Mouse (Mus musculus): ENCODE results near the gene Gpatch2. TPM values are rescaled to one million over a fixed set of nuclear protein-coding genes. Genes with fewer than 3 reads are reported as not detected.

The Gpatch2 gene
- 10 to 100 TPM; 22.9 to 26.3 TPM for total RNA-seq (2021)
- long read RNA-seq, experiment 1, full-length matches to known transcripts = 2 of 6 reads
- long read RNA-seq, experiment 1, partial matches to known transcripts = 4 of 6 reads
- long read RNA-seq, experiment 1, other reads (novel, unspliced or antisense) = 0 of 6 reads
- long read RNA-seq, experiment 2, full-length matches to known transcripts = 2 of 3 reads
- long read RNA-seq, experiment 2, partial matches to known transcripts = 1 of 3 reads
- long read RNA-seq, experiment 2, other reads (novel, unspliced or antisense) = 0 of 3 reads

DNA sequence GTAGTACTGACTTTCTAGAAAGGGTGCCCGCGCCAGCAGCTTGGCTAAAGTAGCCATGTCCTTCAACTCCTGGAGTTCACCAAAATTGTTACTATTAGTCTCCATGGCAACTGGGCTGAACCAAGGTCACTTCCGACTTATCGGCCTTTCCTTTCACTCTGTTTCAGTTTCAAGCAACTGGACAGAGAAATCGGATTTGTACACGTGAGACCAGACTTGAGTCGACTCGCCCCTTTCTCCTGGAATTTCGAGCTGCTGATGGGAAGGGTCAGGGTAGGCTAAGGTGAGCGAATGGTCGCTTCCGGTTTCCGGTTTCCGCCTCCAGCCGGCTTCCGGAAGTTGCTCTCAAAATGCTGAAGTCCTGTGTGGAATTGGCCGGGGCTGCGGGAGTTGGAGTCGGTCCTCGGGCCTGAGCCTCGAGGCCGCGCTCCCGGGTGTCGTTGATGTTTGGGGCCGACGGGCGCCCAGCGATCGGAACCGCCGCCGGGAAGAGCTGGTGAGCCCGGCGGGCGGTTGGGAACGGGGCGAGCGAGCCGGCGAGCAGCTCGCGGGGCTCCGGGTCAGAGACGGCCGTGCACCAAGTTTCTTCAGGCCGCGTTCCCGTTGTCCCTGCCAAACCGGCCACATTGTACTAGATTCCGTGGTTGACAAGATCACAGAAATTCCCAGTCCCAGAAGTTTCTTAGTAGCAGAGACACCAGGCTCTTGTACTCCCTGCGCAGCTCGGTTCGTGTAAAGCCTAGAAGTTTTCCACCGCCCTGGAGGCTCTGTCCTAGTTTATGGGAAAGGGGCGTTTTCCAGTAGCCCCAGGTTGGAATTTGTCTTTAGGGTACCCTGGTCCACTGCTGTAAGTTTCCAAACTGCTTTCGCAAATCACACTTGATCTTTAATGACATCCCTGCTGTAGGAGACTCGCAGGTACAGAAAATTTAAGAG lies at the start of gene Gpatch2, which contains the start of gene Spata17:
Gene Gpatch2, plus strand, starts transcription at position 328 of the 936 bp plus-strand sequence.
Gene Spata17, minus strand, starts transcription at position 285 of the 936 bp plus-strand sequence.
- peak; percentile 83 to 88 for DNase-seq

DNA sequence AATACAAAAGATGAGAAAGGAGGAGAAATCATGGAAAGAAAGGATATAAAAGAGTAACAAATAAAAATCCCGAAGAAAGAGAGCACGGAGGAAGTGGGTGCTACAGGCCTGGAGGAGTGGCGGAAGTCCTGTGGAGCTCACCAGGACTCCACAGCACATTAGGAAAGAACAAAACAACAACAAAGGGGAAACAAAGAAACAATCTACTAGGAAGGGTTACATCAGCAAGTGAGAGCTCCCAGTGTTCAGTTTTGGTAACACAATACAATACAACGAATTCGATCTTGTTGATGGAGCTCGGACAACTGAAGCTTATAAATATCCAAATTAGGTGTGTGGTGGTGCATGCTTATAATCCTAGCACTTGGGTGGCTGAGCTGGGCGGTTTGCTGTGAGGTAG lies 45.7 kb upstream of the Gpatch2 start:
- no peak for DNase-seq

GRCm38 (mm10) chr1:187170361-187170760 lies 44.9 kb upstream of the Gpatch2 start:
- no peak for DNase-seq

- DNase-seq = no peak
Observed at GRCm38 (mm10) chr1:187175991-187176390, 39.3 kb upstream of the Gpatch2 start.

DNA sequence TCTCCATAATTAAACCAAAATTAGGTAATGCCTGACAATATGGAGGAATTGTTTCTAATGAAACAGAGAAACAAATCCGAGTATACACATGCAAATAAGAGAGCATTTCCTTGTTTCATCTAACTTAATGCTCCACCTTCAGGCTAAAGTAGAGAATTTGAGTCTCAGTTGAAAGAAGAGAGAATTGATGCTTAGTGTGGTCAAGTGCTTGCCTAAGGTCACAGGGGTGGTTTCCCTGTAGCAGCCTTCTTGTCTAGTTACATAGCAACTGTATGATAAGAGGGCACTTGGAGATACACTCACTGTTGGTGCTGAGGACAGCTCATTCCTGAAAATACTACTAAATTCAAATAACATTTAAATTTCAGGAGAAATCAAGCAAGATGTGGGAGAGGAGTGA lies 36.8 kb upstream of the Gpatch2 start:
- DNase-seq = no peak

GRCm38 (mm10) chr1:187205506-187205905 lies 9.8 kb upstream of the Gpatch2 start:
- DNase-seq = no peak

DNA sequence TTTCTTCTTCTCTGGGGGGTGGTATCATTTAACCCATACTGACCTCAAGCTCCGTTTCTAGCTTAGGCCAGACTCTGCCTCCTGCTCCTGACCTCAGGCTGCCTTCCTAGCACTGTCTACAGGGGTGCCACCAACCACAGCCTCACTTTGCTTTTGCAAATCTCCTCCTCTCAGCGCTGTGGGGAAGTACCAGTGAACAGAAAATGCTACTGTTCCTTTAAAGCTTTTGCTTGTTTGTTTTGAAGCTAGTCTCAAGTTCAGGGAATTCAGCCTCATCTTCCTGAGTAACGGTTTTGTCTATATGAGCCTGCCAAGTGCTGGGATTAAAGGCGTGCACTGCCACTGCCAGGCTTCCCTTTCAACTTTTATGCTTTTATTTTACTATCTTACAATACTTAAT lies 5.8 kb upstream of the Gpatch2 start:
- DNase-seq = no peak

GRCm38 (mm10) chr1:187210736-187211135 lies 4.6 kb upstream of the Gpatch2 start:
- DNase-seq = no peak

DNA sequence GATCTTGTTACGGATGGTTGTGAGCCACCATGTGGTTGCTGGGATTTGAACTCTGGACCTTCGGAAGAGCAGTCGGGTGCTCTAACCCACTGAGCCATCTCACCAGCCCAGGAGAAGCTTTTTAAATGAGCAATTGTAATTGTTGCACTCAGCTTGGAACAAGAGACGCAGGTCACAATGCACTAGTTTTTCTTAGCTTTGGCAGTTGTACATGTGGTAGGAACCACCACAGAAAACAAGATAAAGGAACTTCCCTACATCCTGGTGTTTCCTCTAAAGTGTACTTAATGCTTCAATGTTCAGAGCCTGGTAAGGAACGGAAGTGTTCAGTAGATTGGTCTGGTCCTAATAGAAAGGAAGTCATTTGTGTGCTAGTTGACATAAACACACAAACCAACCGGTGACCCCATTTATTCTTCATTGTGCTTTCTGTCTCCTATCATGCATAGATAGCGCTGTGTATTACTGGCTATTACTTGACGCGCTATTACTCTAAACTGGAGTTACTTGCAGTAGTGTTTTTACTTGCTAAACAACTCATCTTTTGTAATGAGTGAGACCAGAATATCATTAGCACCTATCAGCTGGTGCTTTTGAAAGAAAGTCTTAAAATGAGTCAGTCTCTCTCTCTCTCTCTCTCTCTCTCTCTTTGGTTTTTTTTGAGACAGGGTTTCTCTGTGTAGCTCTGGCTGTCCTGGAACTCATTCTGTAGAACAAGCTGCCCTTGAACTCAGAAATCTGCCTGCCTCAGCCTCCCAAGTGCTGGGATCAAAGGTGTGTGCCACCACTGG lies 1.5 kb downstream of the Gpatch2 start:
- DNase-seq = no peak

DNA sequence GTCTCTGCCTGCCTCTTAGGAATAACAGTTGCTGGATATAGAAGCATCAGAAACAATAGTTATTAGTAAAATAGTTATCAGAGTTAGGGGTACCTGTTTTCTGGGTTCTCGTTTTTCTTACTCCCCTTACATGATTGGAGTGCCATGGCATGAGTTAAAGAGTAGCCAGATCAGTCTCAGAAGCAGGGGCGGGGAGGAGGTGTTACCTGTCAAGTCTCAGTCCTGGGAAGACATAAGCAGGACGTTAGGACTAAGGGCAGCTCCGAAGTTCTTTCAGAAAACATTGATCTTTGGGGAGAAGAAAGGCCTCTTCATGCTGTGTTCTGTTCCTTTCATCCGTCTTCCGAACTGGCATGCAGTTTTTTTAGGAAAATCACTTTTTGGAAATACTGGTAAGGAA lies 5.4 kb downstream of the Gpatch2 start:
- DNase-seq = no peak

GRCm38 (mm10) chr1:187226328-187227025 lies 11.2 kb downstream of the Gpatch2 start:
- no peak for DNase-seq

DNA sequence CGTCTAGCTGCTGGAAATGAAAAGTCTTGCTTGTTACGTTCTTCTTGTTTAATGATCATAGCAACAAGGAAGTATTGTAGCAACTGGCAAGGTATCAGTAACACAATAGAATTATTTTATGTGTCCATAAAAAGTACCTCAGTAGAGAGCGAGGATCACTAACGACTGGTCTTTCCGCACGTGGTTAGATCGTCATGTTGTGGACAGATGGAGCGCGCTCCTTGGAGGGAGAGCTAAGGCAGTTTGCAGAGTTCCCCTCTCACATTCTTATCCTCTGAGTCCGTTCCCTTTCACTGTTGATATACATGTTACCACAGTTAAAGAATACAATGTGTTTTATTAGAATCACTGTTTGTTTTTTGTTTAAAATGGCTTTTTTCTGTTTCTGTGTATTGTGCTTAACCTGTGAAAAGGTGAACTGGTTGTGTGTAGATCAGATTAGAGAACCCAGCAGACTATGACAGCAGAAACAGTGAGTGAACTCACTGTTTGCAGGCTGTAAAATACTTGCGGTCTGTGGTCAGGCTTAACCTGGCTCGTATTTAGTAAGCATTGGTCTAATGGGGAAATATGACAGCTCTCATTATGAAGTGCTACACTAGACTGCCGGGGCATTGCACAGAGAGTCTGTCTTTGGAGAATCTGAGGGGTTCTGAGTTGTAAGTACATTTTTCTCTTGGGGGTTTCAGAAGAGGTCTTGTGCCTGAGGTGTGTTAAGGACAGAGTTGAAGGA lies 13.3 kb downstream of the Gpatch2 start:
- DNase-seq = no peak

DNA sequence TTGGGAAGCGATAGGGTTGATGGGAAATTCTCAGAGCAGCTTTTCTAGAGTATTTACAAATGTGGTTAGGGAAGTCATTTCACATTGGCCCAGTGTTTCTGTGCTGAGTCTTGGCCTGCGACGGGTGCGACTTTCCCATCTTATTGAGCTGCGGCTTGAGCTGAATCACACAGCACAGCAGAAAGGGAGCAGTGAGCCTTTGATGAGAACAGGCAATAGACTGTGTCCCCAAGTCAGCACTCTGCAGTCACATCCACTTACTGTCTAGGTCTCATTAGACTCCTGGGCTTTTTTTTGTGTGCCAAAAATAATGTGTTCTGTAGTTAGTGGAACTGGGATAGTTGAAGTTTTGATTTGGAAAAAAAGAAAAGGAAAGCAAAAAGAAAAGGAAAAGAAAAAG lies 14.9 kb downstream of the Gpatch2 start:
- DNase-seq = no peak

DNA sequence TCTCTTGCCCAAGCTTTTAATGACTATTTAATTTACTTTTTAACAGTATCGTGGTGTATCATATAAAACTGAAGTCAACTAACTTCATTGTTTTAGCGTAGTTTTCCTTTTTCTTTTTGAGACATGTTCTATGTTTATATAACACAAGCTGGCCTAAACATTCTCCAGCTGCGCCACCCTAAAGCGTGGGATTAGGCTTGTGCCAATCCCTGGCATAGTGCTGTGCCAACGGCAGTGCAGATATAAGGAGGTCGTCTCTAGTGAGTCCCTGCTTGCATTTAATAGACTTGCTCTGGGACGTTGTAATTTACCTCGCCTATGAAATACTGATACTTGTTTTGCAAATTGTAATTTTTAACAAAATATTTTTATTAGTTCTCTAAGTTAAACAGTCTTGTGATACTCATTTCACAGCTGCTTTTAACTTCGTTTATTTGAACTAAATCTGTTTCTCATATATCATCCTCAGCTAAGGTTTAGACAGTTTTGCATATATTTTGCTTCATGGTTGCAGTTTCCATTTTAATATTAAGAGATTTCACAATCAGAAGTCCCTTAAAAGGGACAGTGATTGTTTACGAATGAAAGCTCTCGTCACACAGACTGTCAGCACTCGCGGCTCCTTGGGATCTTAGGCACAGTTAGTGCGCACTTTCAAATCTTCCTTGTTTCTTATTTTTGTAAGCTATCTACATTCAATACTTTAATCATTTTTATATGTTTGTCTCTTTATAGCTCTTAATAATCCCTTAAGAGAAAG lies 17.1 kb downstream of the Gpatch2 start:
- no peak for DNase-seq

DNA sequence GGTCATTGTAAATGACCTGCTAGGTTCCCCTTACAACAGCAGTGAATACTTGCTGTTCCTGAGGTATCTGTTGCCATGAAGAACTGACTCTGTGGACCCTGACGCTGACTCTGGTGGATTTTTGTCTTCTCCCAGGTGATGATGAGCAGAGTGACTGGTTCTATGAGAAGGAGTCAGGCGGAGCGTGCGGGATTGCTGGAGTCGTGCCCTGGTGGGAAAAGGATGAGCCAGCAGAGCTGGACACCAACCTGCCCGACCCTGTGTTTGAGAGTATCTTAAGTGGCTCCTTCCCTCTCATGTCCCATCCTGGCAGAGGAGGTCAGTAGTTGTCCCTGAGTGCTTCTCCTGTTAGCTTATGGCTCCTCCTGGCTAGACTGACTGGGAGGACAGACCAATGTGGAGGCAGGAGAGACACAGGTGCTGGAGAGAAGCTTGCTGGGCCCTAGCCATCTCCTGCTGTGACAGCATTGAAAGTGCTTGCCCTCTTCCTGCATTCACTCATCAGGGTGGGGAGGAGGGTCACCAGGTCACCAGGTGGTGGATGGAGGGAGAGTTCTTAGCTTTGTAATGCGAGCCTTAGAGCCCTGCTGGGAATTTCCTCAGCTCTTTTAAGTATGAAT lies 17.8 kb downstream of the Gpatch2 start:
- DNase-seq = no peak

DNA sequence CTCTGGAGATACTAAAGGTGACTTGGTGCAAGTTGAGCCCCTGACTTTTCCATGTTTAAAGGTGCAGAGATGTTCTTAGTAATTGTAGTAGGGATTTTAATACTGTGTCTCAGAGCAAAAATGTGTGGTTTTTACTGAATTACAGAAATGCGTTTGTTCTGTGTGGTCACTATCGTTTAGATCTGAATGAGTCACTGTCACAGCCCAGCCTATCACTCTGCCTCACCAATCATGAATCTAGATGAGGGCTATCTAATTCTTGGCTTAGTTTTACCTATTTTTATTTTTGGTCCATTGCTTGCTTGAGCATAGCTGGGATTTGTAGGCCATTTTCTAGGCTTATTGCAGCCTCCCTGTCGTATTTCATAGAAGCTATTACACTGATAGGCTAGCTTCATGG lies 19.9 kb downstream of the Gpatch2 start:
- DNase-seq = no peak

DNA sequence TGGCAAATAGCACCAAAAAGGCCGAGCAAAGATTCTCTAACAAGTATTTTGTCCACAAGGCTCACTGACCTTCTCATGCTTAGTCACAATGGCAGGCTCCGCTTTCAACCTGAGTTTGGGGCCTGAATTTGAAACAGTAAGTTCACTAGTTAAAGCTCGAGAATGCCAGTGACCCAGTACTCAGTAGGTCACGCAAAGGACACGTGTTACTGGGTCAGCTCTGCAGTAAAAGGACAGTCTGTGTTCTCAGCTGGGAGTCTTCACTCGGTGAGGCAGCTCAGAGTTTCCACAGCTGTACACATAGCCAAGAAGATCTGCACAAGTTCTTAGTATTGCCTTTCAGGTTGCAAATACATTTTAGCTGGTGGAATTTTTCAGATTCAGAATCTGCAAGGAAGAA lies 21.0 kb downstream of the Gpatch2 start:
- peak in 1 of 2 experiments; percentile 20 for DNase-seq

- DNase-seq = no peak
Observed at GRCm38 (mm10) chr1:187238061-187238460, 22.8 kb downstream of the Gpatch2 start.

DNA sequence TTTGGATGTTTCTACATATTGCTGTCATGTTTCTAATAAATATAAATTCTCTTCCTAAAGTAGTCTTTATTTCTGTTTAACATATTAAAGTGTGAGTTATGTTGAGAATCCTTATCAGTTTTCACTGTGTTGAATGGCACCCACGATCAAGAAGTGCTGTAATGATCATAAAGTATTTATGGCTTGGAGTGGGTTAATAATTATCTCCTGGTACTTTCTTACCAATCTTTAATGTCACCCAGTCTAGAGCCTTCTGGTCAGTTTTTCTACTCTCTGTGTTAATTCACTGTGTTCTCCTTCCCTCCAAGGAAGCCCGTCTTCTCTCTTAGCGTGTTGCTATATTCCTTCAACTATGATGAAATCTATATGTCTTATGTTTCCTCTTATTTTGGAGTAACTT lies 25.0 kb downstream of the Gpatch2 start:
- no peak for DNase-seq

- no peak for DNase-seq
Observed at GRCm38 (mm10) chr1:187241329-187241728, 26.0 kb downstream of the Gpatch2 start.

Measured in adrenal gland, postnatal 36 days (tissue).